Mouse (Mus musculus): ENCODE results near the gene Gal3st3.

GRCm38 (mm10) chr19:5275736-5276135, 22.4 kb upstream of the Gal3st3 start:
- TF ChIP-seq POLR2A (IDR thresholded peaks at IDR 0.05; ENCODE audit: borderline replicate concordance, control insufficient read depth, low read depth, low read length) (no peak), CTCF (IDR thresholded peaks at IDR 0.05; ENCODE audit: control insufficient read depth, insufficient read depth, low read length) (no peak)
